Mouse (Mus musculus) cerebellum, adult 2 months (tissue): ENCODE results near the gene Gm13697.
"Not testable (repeated sequence)": the region's sequence is repeated elsewhere in the genome, so short reads cannot be mapped to it uniquely, and the experiment has no call there.

Experiments
- CTCF ChIP-seq: fragments of 200-500 bp; IDR thresholded peaks from 2 replicates; pipeline ENCODE4 v1.5.1; 2011; ENCODE audit warnings: low read depth, mild to moderate bottlenecking, control low read depth, low read length, moderate library complexity, borderline replicate concordance; ENCODE audit not compliant: insufficient read depth
- POLR2A ChIP-seq: fragments of 200-500 bp; IDR thresholded peaks from 2 replicates; pipeline ENCODE4 v1.6.1; 2011; ENCODE audit warnings: low read length, control low read depth, borderline replicate concordance; ENCODE audit not compliant: insufficient read depth

DNA sequence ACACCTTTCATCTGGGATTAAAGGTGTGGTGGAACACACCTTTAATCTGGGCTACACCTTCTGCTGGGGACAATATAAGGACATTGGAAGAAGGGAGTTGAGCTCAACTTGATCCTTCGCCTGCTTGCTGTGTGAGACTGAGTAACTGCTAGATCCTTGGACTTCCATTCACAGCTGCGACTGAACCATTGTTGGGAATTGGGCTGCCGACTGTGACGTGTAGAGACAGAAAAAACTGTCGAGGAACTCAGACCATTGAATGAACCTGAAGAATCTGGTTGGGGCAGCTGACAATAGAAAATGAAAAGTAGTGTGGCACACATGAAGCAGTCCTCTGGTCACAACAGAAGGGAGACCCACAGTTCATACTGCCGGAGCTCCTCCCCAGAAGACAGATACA, at the start of gene Gm13697:
- TF ChIP-seq CTCF, POLR2A: not testable (repeated sequence)
